Mouse (Mus musculus) kidney, postnatal 0 days (tissue): ENCODE measurements around the gene Polr2l. TPM values are rescaled to one million over a fixed set of nuclear protein-coding genes. Genes with fewer than 3 reads are reported as not detected.

Source experiments
- ATAC-seq: fragments of 200-750 bp; cut with Nextera tagmentation; replicated peaks from 2 replicates; pipeline ENCODE4 v1.8.0; 2017; ENCODE audit warnings: low read depth, moderate number of reproducible peaks, moderate TSS enrichment, moderate library complexity; ENCODE audit not compliant: low FRiP score
- DNase-seq: peaks from one replicate; pipeline ENCODE4 v3.0.0-alpha.2; 2016; ENCODE audit warnings: low spot score
- H3K27ac ChIP-seq: fragments of 300-500 bp; sonication (generic); 2 replicates; pipeline ENCODE4 v1.5.1; 2014; ENCODE audit warnings: mild to moderate bottlenecking
- H3K27me3 ChIP-seq: fragments of 300-500 bp; sonication (generic); 2 replicates; pipeline ENCODE4 v1.6.1; 2014; ENCODE audit warnings: low read length, mixed read lengths; ENCODE audit not compliant: insufficient read depth
- H3K36me3 ChIP-seq: fragments of 300-500 bp; sonication (generic); 2 replicates; pipeline ENCODE4 v1.6.1; 2014; ENCODE audit warnings: low read length, mixed read lengths; ENCODE audit not compliant: insufficient read depth
- H3K4me1 ChIP-seq: fragments of 300-500 bp; sonication (generic); replicated peaks from 2 replicates; pipeline ENCODE4 v1.6.1; 2014; ENCODE audit warnings: antibody characterized with exemption, low read length, mixed read lengths; ENCODE audit not compliant: insufficient read depth
- H3K4me2 ChIP-seq: fragments of 300-500 bp; sonication (generic); 2 replicates; pipeline ENCODE4 v1.6.1; 2014; ENCODE audit warnings: mild to moderate bottlenecking, low read length, moderate library complexity, mixed read lengths
- H3K4me3 ChIP-seq: fragments of 300-500 bp; sonication (generic); replicated peaks from 2 replicates; pipeline ENCODE4 v1.5.1; 2014; ENCODE audit warnings: low read depth, low read length
- H3K9ac ChIP-seq: fragments of 300-500 bp; sonication (generic); 2 replicates; pipeline ENCODE4 v1.6.1; 2014; ENCODE audit warnings: low read depth, low read length
- H3K9me3 ChIP-seq: fragments of 300-500 bp; sonication (generic); replicated peaks from 2 replicates; pipeline ENCODE4 v1.6.1; 2016; ENCODE audit warnings: low read length, inconsistent platforms, mixed read lengths
- CTCF ChIP-seq: IDR thresholded peaks from 2 replicates; pipeline ENCODE4 v1.5.1; 2016; ENCODE audit warnings: antibody characterized with exemption, low read depth, mild to moderate bottlenecking, moderate library complexity
- WGBS: fragments of 180-500 bp; shearing (Covaris S2); extraction: QIAGEN DNeasy Blood & Tissue Kit; methylation state at CpG from one replicate; pipeline ENCODE4 v1.1.7; 2014; 5-methylcytosine and 5-hydroxymethylcytosine counted together
- polyA plus RNA-seq: library from polyadenylated mRNA; unstranded; fragments of >200 nt; fragmentation: Nextera tagmentation; extraction: Ambion mirVana; gene quantifications from 2 replicates; pipeline ENCODE4 v1.2.1, GENCODE M21; 2015

The Polr2l gene
- polyA plus RNA-seq, 1 experiment from 2014 or later = 72.2 TPM

- Histone ChIP-seq H3K4me1 (peaks cover 39% of the 10 kb centered on the region), H3K27me3 (no peaks in the 10 kb centered on the region), H3K4me3 (no peak overlapping the region), H3K9me3 (no peaks in the 10 kb centered on the region), H3K27ac (no peak overlapping the region), H3K9ac (no peak overlapping the region), H3K4me2 (no peak overlapping the region), H3K36me3 (peaks cover 23% of the 10 kb centered on the region)
- ATAC-seq (no peak), DNase-seq (no peak)
- no peak for TF ChIP-seq CTCF
- 88% methylated on average over 1 of the region's 1 CpGs for WGBS
Measured at GRCm38 (mm10) chr7:141471236-141471635, 3.7 kb downstream of the Polr2l start.

GRCm38 (mm10) chr7:141470637-141470944 lies 4.3 kb downstream of the Polr2l start:
- 91% methylated on average over 10 of the region's 10 CpGs for WGBS

GRCm38 (mm10) chr7:141469901-141470636 lies 4.9 kb downstream of the Polr2l start:
- H3K4me3 ChIP-seq = no peak overlapping the region
- H3K27me3 ChIP-seq = no peaks in the 10 kb centered on the region
- peak overlapping the region; percentile 85; the same call in 1 of the 2 replicates for H3K4me2 ChIP-seq
- no peak for TF ChIP-seq CTCF
- 87% methylated on average over 18 of the region's 18 CpGs for WGBS
- H3K4me1 ChIP-seq = peaks cover 45% of the 10 kb centered on the region
- H3K36me3 ChIP-seq = peaks cover 23% of the 10 kb centered on the region
- ATAC-seq (no peak), DNase-seq (no peak)
- H3K9ac ChIP-seq = no peak overlapping the region
- peak overlapping the region; percentile 42; the same call in 1 of the 2 replicates for H3K27ac ChIP-seq
- no peaks in the 10 kb centered on the region for H3K9me3 ChIP-seq

More at GRCm38 (mm10) chr7:141470637-141470944, 4.3 kb downstream of the Polr2l start:
- Histone ChIP-seq H3K4me2 (no peak overlapping the region), H3K4me3 (no peak overlapping the region), H3K27ac (no peak overlapping the region), H3K36me3 (peaks cover 23% of the 10 kb centered on the region), H3K9me3 (no peaks in the 10 kb centered on the region), H3K4me1 (peaks cover 40% of the 10 kb centered on the region), H3K9ac (no peak overlapping the region), H3K27me3 (no peaks in the 10 kb centered on the region)
- no peak for DNase-seq
- no peak for ATAC-seq
- TF ChIP-seq CTCF = no peak

GRCm38 (mm10) chr7:141469352-141469751 lies 5.6 kb downstream of the Polr2l start:
- Histone ChIP-seq H3K4me1 (peaks cover 51% of the 10 kb centered on the region), H3K4me2 (peak overlapping the region; percentile 85), H3K4me3 (peak overlapping the region; percentile 66; the same call in 1 of the 2 replicates), H3K27ac (peak overlapping the region; percentile 96), H3K36me3 (peaks cover 23% of the 10 kb centered on the region), H3K9me3 (no peaks in the 10 kb centered on the region), H3K27me3 (no peaks in the 10 kb centered on the region), H3K9ac (peak overlapping the region; percentile 80)
- no peak for DNase-seq
- 45% methylated on average over 6 of the region's 6 CpGs for WGBS
- ATAC-seq = no peak
- TF ChIP-seq CTCF = no peak

DNA sequence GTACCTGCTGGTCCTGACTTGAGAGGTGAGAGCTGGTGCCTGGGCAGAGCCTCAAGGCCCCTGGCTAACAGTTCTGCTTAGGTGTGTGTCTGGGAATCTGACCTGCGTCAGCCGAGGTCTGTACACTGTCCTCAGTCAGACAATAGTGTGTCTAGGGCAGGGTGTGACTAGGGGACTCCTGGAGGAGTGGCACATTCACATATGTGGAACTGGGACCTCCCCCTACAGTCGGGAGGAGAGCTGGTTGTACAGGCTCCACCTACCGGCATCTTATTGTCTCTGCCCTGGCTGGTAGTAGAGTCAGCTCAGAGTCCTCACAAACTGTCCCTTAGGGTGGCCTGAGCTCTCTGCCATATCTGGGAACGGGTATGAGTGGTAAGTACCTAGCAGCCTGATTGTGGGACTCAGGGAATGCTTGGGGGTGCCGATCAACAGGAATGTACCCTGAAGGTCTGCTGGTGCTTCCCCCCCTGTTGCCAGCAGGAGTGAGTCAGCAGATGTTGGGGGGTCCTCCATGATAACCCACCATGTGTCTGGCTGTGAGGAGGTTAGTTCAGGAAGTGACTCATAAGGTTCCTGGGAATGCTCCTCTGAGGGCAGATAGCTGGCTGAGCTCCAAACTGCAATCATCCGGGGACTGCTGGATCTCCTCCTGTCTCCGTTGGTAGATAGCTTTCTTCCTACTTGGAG lies 6.3 kb downstream of the Polr2l start:
- 10% methylated on average over 8 of the region's 8 CpGs for WGBS
- Histone ChIP-seq H3K9me3 (no peaks in the 10 kb centered on the region), H3K4me1 (peaks cover 52% of the 10 kb centered on the region), H3K36me3 (peaks cover 23% of the 10 kb centered on the region), H3K4me2 (peak overlapping the region; percentile 85), H3K27me3 (no peaks in the 10 kb centered on the region), H3K27ac (peak overlapping the region; percentile 96), H3K4me3 (peak overlapping the region; percentile 66), H3K9ac (peak overlapping the region; percentile 80)
- peak; percentile 95 for DNase-seq
- ATAC-seq = peak; percentile 65
- TF ChIP-seq CTCF = peak; percentile 68

GRCm38 (mm10) chr7:141468164-141468521 lies 6.8 kb downstream of the Polr2l start:
- Histone ChIP-seq H3K9ac (peak overlapping the region; percentile 80), H3K4me2 (peak overlapping the region; percentile 85), H3K27me3 (no peaks in the 10 kb centered on the region), H3K4me3 (peak overlapping the region; percentile 66), H3K27ac (peak overlapping the region; percentile 96), H3K36me3 (peaks cover 23% of the 10 kb centered on the region), H3K9me3 (no peaks in the 10 kb centered on the region), H3K4me1 (peaks cover 52% of the 10 kb centered on the region)
- ATAC-seq (0 out of 2 replicates have a peak, but pooled peaks have one; percentile 18), DNase-seq (peak; percentile 70)
- TF ChIP-seq CTCF = no peak
- WGBS = 5% methylated on average over 5 of the region's 5 CpGs
